Mouse (Mus musculus) heart, adult 2 months (tissue): ENCODE results near the gene Zfp653. TPM values are rescaled to one million over a fixed set of nuclear protein-coding genes. Genes with fewer than 3 reads are reported as not detected.
"Not testable (repeated sequence)": the region's sequence is repeated elsewhere in the genome, so short reads cannot be mapped to it uniquely, and the experiment has no call there.

ENCODE experiments used
- DNase-seq, 2 experiments: peaks; one replicate each; pipeline ENCODE4 v3.0.0; 2021
- H3K27ac ChIP-seq: fragments of 200-600 bp; 2 replicates; pipeline ENCODE4 v1.8.1; 2022
- H3K27me3 ChIP-seq: fragments of 200-500 bp; 2 replicates; pipeline ENCODE4 v1.6.1; 2012; ENCODE audit warnings: mild to moderate bottlenecking, low read length, inconsistent platforms, mixed read lengths; ENCODE audit not compliant: control insufficient read depth, insufficient read depth
- H3K36me3 ChIP-seq: fragments of 200-500 bp; 2 replicates; pipeline ENCODE4 v1.6.1; 2012; ENCODE audit warnings: low read length, inconsistent platforms; ENCODE audit not compliant: control insufficient read depth, insufficient read depth
- H3K4me1 ChIP-seq: fragments of 200-500 bp; 2 replicates; pipeline ENCODE4 v1.6.1; 2011; ENCODE audit warnings: low read length; ENCODE audit not compliant: control insufficient read depth, insufficient read depth
- H3K4me3 ChIP-seq: fragments of 200-600 bp; 2 replicates; pipeline ENCODE4 v1.8.1; 2022
- H3K79me2 ChIP-seq: fragments of 200-500 bp; replicated peaks from 2 replicates; pipeline ENCODE4 v1.6.1; 2012; ENCODE audit warnings: mild to moderate bottlenecking, inconsistent platforms, low read length, moderate library complexity, mixed read lengths; ENCODE audit not compliant: control insufficient read depth, insufficient read depth
- H3K9ac ChIP-seq: fragments of 200-500 bp; 2 replicates; pipeline ENCODE4 v1.6.1; 2012; ENCODE audit warnings: low read depth, mild to moderate bottlenecking, control low read depth, inconsistent platforms, low read length, mixed read lengths
- CTCF ChIP-seq: fragments of 200-600 bp; IDR thresholded peaks from 2 replicates; pipeline ENCODE4 v1.8.1; 2022; ENCODE audit warnings: antibody characterized with exemption, mild to moderate bottlenecking, moderate library complexity
- EP300 ChIP-seq: fragments of 200-500 bp; IDR thresholded peaks from 2 replicates; pipeline ENCODE4 v1.6.1; 2011; ENCODE audit warnings: low read depth, low read length, control low read depth; ENCODE audit not compliant: insufficient read depth
- POLR2A ChIP-seq: fragments of 200-500 bp; IDR thresholded peaks from 2 replicates; pipeline ENCODE4 v1.6.1; 2011; ENCODE audit warnings: mild to moderate bottlenecking, low read depth, low read length, control low read depth; ENCODE audit not compliant: insufficient read depth
- WGBS: fragments of 180-500 bp; shearing (Covaris S2); methylation state at CpG from one replicate; pipeline ENCODE4 v1.1.7; 2018; 5-methylcytosine and 5-hydroxymethylcytosine counted together
- intact Hi-C: fragments of 180-260 bp; cut with DNase I; formaldehyde crosslinking; loops from one replicate; pipeline ENCODE4 v1.15.1; 2025
- polyA plus RNA-seq: library from polyadenylated mRNA; depleted of rRNA; stranded (reverse); fragments of >200 nt; gene quantifications from 2 replicates; pipeline ENCODE4 v1.2.3, GENCODE M21; 2012
- total RNA-seq, 2 experiments: library from RNA; stranded (reverse); gene quantifications; 2 replicates each; pipeline ENCODE4 v1.2.3; 2021

Zfp653 gene
- total and polyA plus RNA-seq, 3 experiments: 3.8 to 8.7 (median 4.7) TPM

- Histone ChIP-seq H3K9ac (no peak overlapping the region), H3K27me3 (no peaks in the 10 kb centered on the region), H3K79me2 (no peaks in the 10 kb centered on the region), H3K27ac (no peak overlapping the region), H3K4me3 (no peak overlapping the region), H3K4me1 (peaks cover 2% of the 10 kb centered on the region; the same call in 1 of the 2 replicates), H3K36me3 (no peaks in the 10 kb centered on the region)
- TF ChIP-seq EP300 (no peak), POLR2A (no peak)
- intact Hi-C loops: loop anchor here (10.0 kb wide), 1 partner anchor 149 kb away; the partner anchor contains the start of gene Zfp809
- no peak for DNase-seq
- 93% methylated on average over 23 of the region's 23 CpGs for WGBS
These were observed 5.0 kb upstream of the Zfp653 start for GRCm38 (mm10) chr9:22076223-22076622.

- not testable (repeated sequence) for H3K27ac ChIP-seq, DNase-seq, H3K9ac ChIP-seq, H3K79me2 ChIP-seq, H3K4me1 ChIP-seq, H3K4me3 ChIP-seq, H3K27me3 ChIP-seq, H3K36me3 ChIP-seq
- 72% methylated on average over 5 of the region's 5 CpGs for WGBS
- intact Hi-C loops: loop anchor here (10.0 kb wide), 1 partner anchor 149 kb away; the partner anchor contains the start of gene Zfp809
These were observed 4.6 kb upstream of the Zfp653 start for GRCm38 (mm10) chr9:22075778-22076177.

GRCm38 (mm10) chr9:22072276-22072675 is 1.1 kb upstream of the Zfp653 start:
- peaks cover 3% of the 10 kb centered on the region for H3K4me1 ChIP-seq
- intact Hi-C loops: loop anchor here (5.0 to 10.0 kb wide), 2 partner anchors 70 to 153 kb away; partner anchors contain the start of genes Ccdc151, Prkcsh and Zfp809
- H3K9ac ChIP-seq: no peak overlapping the region
- 80% methylated on average over 4 of the region's 4 CpGs for WGBS
- H3K36me3 ChIP-seq: no peaks in the 10 kb centered on the region
- DNase-seq: no peak
- H3K4me3 ChIP-seq: no peak overlapping the region
- no peaks in the 10 kb centered on the region for H3K27me3 ChIP-seq
- H3K79me2 ChIP-seq: no peaks in the 10 kb centered on the region
- TF ChIP-seq EP300 (no peak), CTCF (no peak), POLR2A (no peak)
- H3K27ac ChIP-seq: no peak overlapping the region

GRCm38 (mm10) chr9:22069881-22070553 is 1.2 kb downstream of the Zfp653 start:
- Histone ChIP-seq H3K27me3 (no peaks in the 10 kb centered on the region), H3K79me2 (no peaks in the 10 kb centered on the region), H3K9ac (no peak overlapping the region), H3K4me3 (peak overlapping the region; percentile 94), H3K36me3 (no peaks in the 10 kb centered on the region), H3K4me1 (peaks cover 3% of the 10 kb centered on the region), H3K27ac (peak overlapping the region; percentile 97; the same call in 1 of the 2 replicates)
- TF ChIP-seq EP300: no peak
- no peak for TF ChIP-seq POLR2A
- no peak for TF ChIP-seq CTCF
- DNase-seq: no peak
- intact Hi-C loops: loop anchor here (2.0 to 10.0 kb wide), 6 partner anchors 15 to 345 kb away; partner anchors contain the start of genes 9530077C05Rik, Ccdc151, Ecsit and Elof1
- 52% methylated on average over 4 of the region's 4 CpGs for WGBS

- 83% methylated on average over 5 of the region's 5 CpGs for WGBS
- peaks cover 3% of the 10 kb centered on the region for H3K4me1 ChIP-seq
- H3K4me3 ChIP-seq: no peak overlapping the region
- DNase-seq: no peak
- TF ChIP-seq EP300 (no peak), POLR2A (no peak)
- H3K27ac ChIP-seq: no peak overlapping the region
- no peaks in the 10 kb centered on the region for H3K79me2 ChIP-seq
- no peak overlapping the region for H3K9ac ChIP-seq
- H3K36me3 ChIP-seq: no peaks in the 10 kb centered on the region
- intact Hi-C loops: loop anchor here (1.0 to 10.0 kb wide), 2 partner anchors 76 to 348 kb away; partner anchors contain the start of gene 9530077C05Rik
- H3K27me3 ChIP-seq: no peaks in the 10 kb centered on the region
These were observed 4.0 kb downstream of the Zfp653 start for GRCm38 (mm10) chr9:22067195-22067594.

- Histone ChIP-seq H3K4me3 (no peak overlapping the region), H3K27ac (no peak overlapping the region), H3K9ac (no peak overlapping the region), H3K36me3 (no peaks in the 10 kb centered on the region), H3K27me3 (no peaks in the 10 kb centered on the region), H3K4me1 (peaks cover 1% of the 10 kb centered on the region; the same call in 1 of the 2 replicates), H3K79me2 (no peaks in the 10 kb centered on the region)
- peak; percentile 36 to 67 for DNase-seq
- intact Hi-C loops: loop anchor here (10.0 kb wide), 1 partner anchor 348 kb away; the partner anchor contains the start of gene 9530077C05Rik
- TF ChIP-seq EP300 (peak; percentile 57; the same call in 1 of the 2 replicates), CTCF (peak; percentile 89), POLR2A (no peak)
- WGBS: 73% methylated on average over 3 of the region's 3 CpGs
These were observed 4.7 kb downstream of the Zfp653 start for GRCm38 (mm10) chr9:22066433-22066832.
